Mouse (Mus musculus) lung, embryonic 14.5 days (tissue): ENCODE measurements around the gene Ambra1. TPM values are rescaled to one million over a fixed set of nuclear protein-coding genes. Genes with fewer than 3 reads are reported as not detected.

Source experiments
- ATAC-seq: fragments of 200-750 bp; cut with Nextera tagmentation; 2 replicates; pipeline ENCODE4 v1.8.0; 2017; ENCODE audit warnings: mild to moderate bottlenecking, moderate TSS enrichment, moderate library complexity; ENCODE audit not compliant: insufficient read depth
- DNase-seq: peaks from one replicate; pipeline ENCODE4 v3.0.0-alpha.2; 2015
- H3K27ac ChIP-seq: fragments of 300-500 bp; sonication (generic); 2 replicates; pipeline ENCODE4 v1.5.1; 2014; ENCODE audit warnings: low read depth, mild to moderate bottlenecking, moderate library complexity
- H3K27me3 ChIP-seq: fragments of 300-500 bp; sonication (generic); 2 replicates; pipeline ENCODE4 v1.6.1; 2014; ENCODE audit warnings: low read length, control low read depth; ENCODE audit not compliant: insufficient read depth
- H3K36me3 ChIP-seq: fragments of 300-500 bp; sonication (generic); 2 replicates; pipeline ENCODE4 v1.6.1; 2014; ENCODE audit warnings: control low read depth; ENCODE audit not compliant: insufficient read depth
- H3K4me1 ChIP-seq: fragments of 300-500 bp; sonication (generic); 2 replicates; pipeline ENCODE4 v1.6.1; 2014; ENCODE audit warnings: antibody characterized with exemption, control low read depth; ENCODE audit not compliant: insufficient read depth
- H3K4me2 ChIP-seq: fragments of 300-500 bp; sonication (generic); 2 replicates; pipeline ENCODE4 v1.6.1; 2014; ENCODE audit warnings: mild to moderate bottlenecking
- H3K4me3 ChIP-seq: fragments of 300-500 bp; sonication (generic); 2 replicates; pipeline ENCODE4 v1.5.1; 2014; ENCODE audit warnings: low read depth, low read length
- H3K9ac ChIP-seq: fragments of 300-500 bp; sonication (generic); 2 replicates; pipeline ENCODE4 v1.6.1; 2014
- H3K9me3 ChIP-seq: fragments of 300-500 bp; sonication (generic); 2 replicates; pipeline ENCODE4 v1.6.1; 2016; ENCODE audit warnings: low read depth, low read length, control low read depth
- CTCF ChIP-seq: IDR thresholded peaks from 2 replicates; pipeline ENCODE4 v1.5.1; 2016; ENCODE audit warnings: antibody characterized with exemption, low read depth
- WGBS: fragments of 180-500 bp; shearing (Covaris S2); extraction: QIAGEN DNeasy Blood & Tissue Kit; methylation state at CpG from one replicate; pipeline ENCODE4 v1.1.7; 2014; 5-methylcytosine and 5-hydroxymethylcytosine counted together
- polyA plus RNA-seq: library from polyadenylated mRNA; unstranded; fragments of >200 nt; fragmentation: Nextera tagmentation; extraction: Ambion mirVana; gene quantifications from 2 replicates; pipeline ENCODE4 v1.2.1, GENCODE M21; 2014

Ambra1 gene
- polyA plus RNA-seq, 1 experiment from 2014 or later, result 15.9 TPM

- Histone ChIP-seq H3K9me3 (no peaks in the 10 kb centered on the region), H3K4me2 (peak overlapping the region; percentile 96), H3K27me3 (peaks cover 47% of the 10 kb centered on the region), H3K4me1 (peaks cover 7% of the 10 kb centered on the region), H3K9ac (peak overlapping the region; percentile 29; the same call in 1 of the 2 replicates), H3K27ac (no peak overlapping the region), H3K36me3 (peaks cover 16% of the 10 kb centered on the region; the same call in 1 of the 2 replicates), H3K4me3 (peak overlapping the region; percentile 54)
- TF ChIP-seq CTCF, result no peak
- ATAC-seq, result peak; percentile 28; the same call in 1 of the 2 replicates
- DNase-seq, result peak; percentile 88
- WGBS, result 3% methylated on average over 31 of the region's 31 CpGs
These were observed 191.4 kb downstream of the Ambra1 start for GRCm38 (mm10) chr2:91921181-91921789.

DNA sequence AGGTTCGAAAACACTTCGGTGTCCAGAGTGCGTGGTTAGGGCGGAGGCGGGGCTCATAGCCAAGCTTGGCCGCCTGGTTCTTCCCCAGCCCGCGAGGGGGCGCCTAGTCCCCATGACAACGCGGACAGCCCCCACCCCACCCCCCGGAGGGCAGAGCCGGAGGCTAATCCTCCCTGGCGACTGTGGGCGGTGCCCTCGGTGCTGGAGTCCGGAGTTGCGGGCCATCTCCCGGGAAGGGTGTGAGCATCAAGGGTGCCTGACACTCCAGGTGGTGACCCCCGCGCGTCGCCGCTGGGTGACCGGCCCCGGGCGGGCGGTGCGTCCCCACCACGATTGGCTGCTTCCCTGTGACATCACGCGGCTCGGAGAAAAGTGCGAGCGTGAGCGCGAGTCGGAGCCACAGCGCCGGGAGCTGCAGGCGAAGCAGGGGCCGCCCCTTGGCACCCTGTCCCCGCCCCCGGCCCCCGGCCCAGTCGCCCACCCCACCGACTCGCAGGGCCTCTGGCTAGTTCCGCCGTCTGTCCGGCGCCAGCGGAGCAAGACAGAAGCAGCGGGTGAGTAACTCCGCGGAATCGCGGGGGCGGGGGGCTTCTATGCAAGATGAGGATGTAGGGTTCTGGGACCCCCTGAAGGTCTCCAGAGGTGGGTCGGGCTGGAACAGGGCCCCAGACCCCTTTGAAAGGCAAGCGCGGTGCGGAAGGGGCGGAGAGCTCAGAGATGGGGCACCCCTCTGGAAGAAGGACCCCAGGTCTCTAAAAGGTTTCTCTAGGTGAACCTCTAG lies 192.0 kb downstream of the Ambra1 start:
- peaks cover 47% of the 10 kb centered on the region for H3K27me3 ChIP-seq
- no peaks in the 10 kb centered on the region for H3K9me3 ChIP-seq
- ATAC-seq (peak; percentile 58), DNase-seq (peak; percentile 79)
- peak overlapping the region; percentile 29; the same call in 1 of the 2 replicates for H3K9ac ChIP-seq
- peaks cover 9% of the 10 kb centered on the region; the same call in 1 of the 2 replicates for H3K36me3 ChIP-seq
- peak overlapping the region; percentile 54 for H3K4me3 ChIP-seq
- H3K4me1 ChIP-seq, result peaks cover 7% of the 10 kb centered on the region
- WGBS, result under 1% methylated on average over 64 of the region's 64 CpGs
- peak overlapping the region; percentile 96 for H3K4me2 ChIP-seq
- peak; percentile 71 for TF ChIP-seq CTCF
- H3K27ac ChIP-seq, result no peak overlapping the region

DNA sequence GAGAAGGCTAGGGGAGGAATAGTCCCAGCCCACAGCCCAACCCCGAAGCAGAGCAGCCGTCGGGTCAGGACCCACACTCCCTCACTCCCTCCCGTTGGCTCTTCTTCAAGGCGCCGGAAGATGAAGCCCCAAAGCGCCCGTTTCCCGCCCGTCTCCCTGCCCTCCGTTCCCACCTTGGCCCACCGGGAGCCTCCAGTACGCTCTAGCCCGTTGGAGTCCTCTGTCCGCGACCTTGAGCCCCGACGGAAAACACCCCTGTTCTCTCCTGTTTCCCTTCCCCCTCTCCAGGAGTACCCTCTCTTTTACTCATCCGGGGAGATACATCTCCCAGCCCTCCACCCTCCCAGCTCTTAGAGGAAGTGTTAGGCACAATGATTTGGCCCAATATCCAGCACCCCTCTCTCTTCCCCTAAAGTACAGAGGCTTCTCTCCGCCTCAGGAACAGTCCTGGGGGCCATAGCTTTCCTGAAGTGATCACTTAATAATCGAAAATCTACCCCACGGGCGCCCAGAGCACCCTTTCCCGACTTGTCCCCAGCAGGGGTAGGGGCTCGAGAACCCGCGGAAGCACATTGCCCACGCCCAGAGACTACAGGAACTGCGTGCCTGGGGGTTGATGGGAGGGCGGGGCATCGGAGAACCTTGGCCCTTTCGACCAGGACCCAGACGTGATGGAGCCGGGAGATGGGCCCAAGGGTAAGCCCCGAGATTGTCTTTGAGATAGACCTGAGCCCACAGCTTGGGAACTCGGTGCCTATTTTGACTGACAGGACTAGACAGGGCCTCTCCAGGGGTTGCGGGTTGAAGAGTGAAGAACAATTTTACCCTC lies 192.9 kb downstream of the Ambra1 start:
- peaks cover 47% of the 10 kb centered on the region for H3K27me3 ChIP-seq
- no peak for DNase-seq
- TF ChIP-seq CTCF, result no peak
- H3K27ac ChIP-seq, result no peak overlapping the region
- ATAC-seq, result no peak
- H3K4me1 ChIP-seq, result peaks cover 7% of the 10 kb centered on the region
- H3K9me3 ChIP-seq, result no peaks in the 10 kb centered on the region
- 2% methylated on average over 37 of the region's 37 CpGs for WGBS
- no peak overlapping the region; the same call in 1 of the 2 replicates for H3K9ac ChIP-seq
- peak overlapping the region; percentile 54 for H3K4me3 ChIP-seq
- H3K36me3 ChIP-seq, result peaks cover 5% of the 10 kb centered on the region; the same call in 1 of the 2 replicates
- peak overlapping the region; percentile 96 for H3K4me2 ChIP-seq

DNA sequence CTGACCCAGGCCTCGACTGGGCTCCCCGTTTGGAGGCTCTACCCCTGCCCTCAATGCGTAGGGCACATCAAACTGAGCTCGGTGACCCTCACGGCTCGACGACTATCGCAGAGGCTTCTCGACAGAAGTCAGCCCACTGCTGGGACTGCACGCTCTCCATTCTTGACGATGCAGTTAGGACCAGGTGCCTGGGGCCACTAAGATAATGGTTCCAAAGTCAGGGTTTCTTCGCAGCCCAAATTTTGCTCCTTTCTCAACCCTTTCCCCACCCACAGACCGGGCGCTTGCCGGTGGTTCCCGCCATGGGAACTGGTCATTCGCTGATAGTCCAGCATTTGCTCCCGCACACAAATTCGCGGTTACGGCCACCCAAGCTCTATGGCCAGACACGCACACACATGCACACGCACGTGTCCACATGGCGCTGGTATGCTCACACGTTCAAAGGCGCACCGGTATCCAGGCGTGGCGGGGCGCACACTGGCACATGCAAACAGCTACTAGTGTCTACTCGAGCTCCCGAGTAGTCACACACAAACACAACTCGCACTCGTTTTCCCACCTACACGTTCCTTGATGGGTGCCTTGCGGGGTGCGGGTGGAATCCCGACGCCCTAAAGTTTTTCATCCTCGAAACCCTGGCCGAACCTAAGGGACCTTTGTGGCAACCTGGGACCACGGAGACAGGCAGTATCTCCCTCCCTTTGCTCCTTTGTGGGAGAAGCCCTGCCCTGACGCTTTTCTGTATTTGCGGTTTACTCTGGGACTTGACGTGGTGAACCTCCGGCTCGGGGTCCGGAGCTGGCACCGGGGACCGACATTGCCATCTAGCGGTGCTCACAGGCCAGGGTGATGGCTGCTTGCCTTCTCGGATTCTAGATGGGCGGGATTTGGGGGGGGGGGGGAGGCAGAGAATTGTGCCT lies 193.7 kb downstream of the Ambra1 start:
- Histone ChIP-seq H3K9ac (no peak overlapping the region), H3K27me3 (peaks cover 47% of the 10 kb centered on the region), H3K36me3 (0 out of 2 replicates have a peak, but pooled peaks cover 4% of the 10 kb centered on the region), H3K27ac (no peak overlapping the region), H3K4me1 (peaks cover 7% of the 10 kb centered on the region), H3K4me3 (peak overlapping the region; percentile 54), H3K9me3 (no peaks in the 10 kb centered on the region), H3K4me2 (peak overlapping the region; percentile 96)
- DNase-seq (peak; percentile 88), ATAC-seq (no peak)
- peak; percentile 83 for TF ChIP-seq CTCF
- WGBS, result 5% methylated on average over 54 of the region's 54 CpGs

GRCm38 (mm10) chr2:91924726-91925125 lies 194.8 kb downstream of the Ambra1 start:
- H3K4me3 ChIP-seq, result no peak overlapping the region
- H3K27ac ChIP-seq, result no peak overlapping the region
- 64% methylated on average over 1 of the region's 1 CpGs for WGBS
- DNase-seq (no peak), ATAC-seq (no peak)
- H3K36me3 ChIP-seq, result 0 out of 2 replicates have a peak, but pooled peaks cover 9% of the 10 kb centered on the region
- no peak for TF ChIP-seq CTCF
- peaks cover 47% of the 10 kb centered on the region for H3K27me3 ChIP-seq
- H3K4me1 ChIP-seq, result peaks cover 7% of the 10 kb centered on the region
- no peak overlapping the region for H3K9ac ChIP-seq
- no peaks in the 10 kb centered on the region for H3K9me3 ChIP-seq
- no peak overlapping the region for H3K4me2 ChIP-seq

DNA sequence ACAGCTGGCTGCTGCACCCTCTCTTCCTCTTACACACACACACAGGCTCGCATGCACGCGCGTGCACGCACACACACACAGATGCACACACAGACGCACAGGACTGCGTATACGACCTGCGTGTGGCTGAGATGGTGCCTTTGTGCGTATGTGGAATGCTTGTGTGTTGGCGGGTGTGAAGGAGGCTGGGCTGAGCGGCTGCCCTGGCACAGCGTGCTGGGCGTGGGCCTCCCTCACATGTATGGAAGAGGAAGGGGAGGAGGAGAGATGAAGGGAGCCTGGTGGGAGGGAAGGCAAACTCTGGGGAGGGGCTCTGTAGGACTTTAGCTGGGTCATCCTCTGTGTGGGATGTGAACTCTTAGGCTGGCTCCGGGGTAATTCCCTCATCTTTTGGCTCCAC lies 195.5 kb downstream of the Ambra1 start:
- DNase-seq (no peak), ATAC-seq (no peak)
- Histone ChIP-seq H3K4me2 (no peak overlapping the region), H3K27ac (no peak overlapping the region), H3K9me3 (no peaks in the 10 kb centered on the region), H3K36me3 (0 out of 2 replicates have a peak, but pooled peaks cover 11% of the 10 kb centered on the region), H3K4me1 (peaks cover 7% of the 10 kb centered on the region), H3K27me3 (peaks cover 46% of the 10 kb centered on the region), H3K9ac (no peak overlapping the region), H3K4me3 (no peak overlapping the region)
- WGBS, result 76% methylated on average over 15 of the region's 15 CpGs
- no peak for TF ChIP-seq CTCF
